Mouse (Mus musculus) midbrain, embryonic 14.5 days (tissue): ENCODE measurements at regions not wholly inside any gene's neighbourhood (a gene's known extent, or its start where the extent isn't known, plus 50 kb on each side); places are given as distances from the start of the nearest gene placed in this dataset.
A peak's percentile ranks its signal among the peaks of the same experiment; 100 is the strongest.

Experiments used
- ATAC-seq: fragments of 200-750 bp; cut with Nextera tagmentation; 2 replicates; pipeline ENCODE4 v1.8.0; 2017; ENCODE audit warnings: moderate number of reproducible peaks, moderate library complexity; ENCODE audit not compliant: low FRiP score, low TSS enrichment
- DNase-seq: peaks from one replicate; pipeline ENCODE4 v3.0.0-alpha.2; 2015
- H3K27ac ChIP-seq: fragments of 300-500 bp; sonication (generic); replicated peaks from 2 replicates; pipeline ENCODE4 v1.5.1; 2014; ENCODE audit warnings: mild to moderate bottlenecking, low read depth, low read length, moderate library complexity
- H3K27me3 ChIP-seq: fragments of 300-500 bp; sonication (generic); 2 replicates; pipeline ENCODE4 v1.6.1; 2014; ENCODE audit warnings: low read length, control low read depth, mixed read lengths; ENCODE audit not compliant: control insufficient read depth, insufficient read depth
- H3K36me3 ChIP-seq: fragments of 300-500 bp; sonication (generic); 2 replicates; pipeline ENCODE4 v1.6.1; 2014; ENCODE audit warnings: low read length, control low read depth; ENCODE audit not compliant: control insufficient read depth, insufficient read depth
- H3K4me1 ChIP-seq: fragments of 300-500 bp; sonication (generic); 2 replicates; pipeline ENCODE4 v1.6.1; 2014; ENCODE audit warnings: mild to moderate bottlenecking, antibody characterized with exemption, low read length, control low read depth; ENCODE audit not compliant: control insufficient read depth, insufficient read depth
- H3K4me2 ChIP-seq: fragments of 300-500 bp; sonication (generic); 2 replicates; pipeline ENCODE4 v1.6.1; 2014; ENCODE audit warnings: mild to moderate bottlenecking, low read length, moderate library complexity
- H3K4me3 ChIP-seq: fragments of 300-500 bp; sonication (generic); replicated peaks from 2 replicates; pipeline ENCODE4 v1.5.1; 2014; ENCODE audit warnings: low read depth, low read length
- H3K9ac ChIP-seq: fragments of 300-500 bp; sonication (generic); replicated peaks from 2 replicates; pipeline ENCODE4 v1.6.1; 2014; ENCODE audit warnings: mild to moderate bottlenecking, low read length, moderate library complexity
- H3K9me3 ChIP-seq: fragments of 300-500 bp; sonication (generic); 2 replicates; pipeline ENCODE4 v1.6.1; 2016; ENCODE audit warnings: low read length, control low read depth, mixed read lengths; ENCODE audit not compliant: control insufficient read depth
- WGBS: fragments of 180-500 bp; shearing (Covaris S2); extraction: QIAGEN DNeasy Blood & Tissue Kit; methylation state at CpG from one replicate; pipeline ENCODE4 v1.1.7; 2014; 5-methylcytosine and 5-hydroxymethylcytosine counted together

DNA sequence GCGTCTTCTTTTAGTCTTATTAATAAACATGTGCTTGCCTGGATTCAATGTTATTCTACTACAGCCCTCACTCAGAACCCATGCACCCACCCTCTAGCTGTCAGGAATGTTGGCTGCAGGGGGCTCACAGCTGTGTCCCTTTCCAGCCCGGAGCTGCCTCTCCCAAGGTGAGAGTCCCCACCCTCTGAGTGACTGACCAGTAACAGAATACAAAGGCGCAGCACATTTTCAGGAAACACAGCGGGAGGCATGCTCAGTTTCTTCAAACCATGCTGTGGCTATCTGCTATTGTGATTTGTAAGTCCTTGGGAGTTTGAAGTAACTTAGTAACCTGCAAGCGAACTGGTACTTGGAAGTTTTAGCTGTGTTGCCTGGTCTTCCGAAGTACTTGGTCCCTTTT is 93.1 kb upstream of the Gm765 start:
- Histone ChIP-seq H3K9me3 (no peaks in the 10 kb centered on the region), H3K27me3 (no peaks in the 10 kb centered on the region), H3K4me2 (peak overlapping the region; percentile 18; the same call in 1 of the 2 replicates), H3K36me3 (no peaks in the 10 kb centered on the region), H3K4me1 (peaks cover 9% of the 10 kb centered on the region; the same call in 1 of the 2 replicates), H3K27ac (no peak overlapping the region), H3K4me3 (no peak overlapping the region), H3K9ac (no peak overlapping the region)
- 18% methylated on average over 6 of the region's 6 CpGs for WGBS
- ATAC-seq (no peak), DNase-seq (no peak)

DNA sequence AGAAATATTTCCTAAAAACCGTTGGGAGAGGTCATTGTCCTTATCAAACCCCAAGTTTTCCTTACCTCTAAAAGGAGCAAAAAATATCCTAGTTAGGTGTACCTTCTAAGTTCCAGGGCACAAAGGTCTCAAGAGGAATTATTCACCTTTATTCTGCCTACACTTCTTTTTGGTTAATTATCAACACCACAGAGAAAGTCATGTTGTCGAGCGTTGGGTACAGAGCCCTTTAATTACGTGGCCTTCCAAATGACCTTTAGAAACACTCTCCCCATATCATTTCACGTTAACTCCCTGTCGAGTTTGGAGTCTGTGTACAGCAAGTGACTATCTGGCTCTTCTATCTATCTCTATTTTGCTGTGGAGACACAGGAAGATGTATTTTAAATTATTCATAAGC is 90.7 kb upstream of the Gm765 start:
- Histone ChIP-seq H3K9ac (no peak overlapping the region), H3K4me2 (no peak overlapping the region), H3K4me1 (peaks cover 9% of the 10 kb centered on the region; the same call in 1 of the 2 replicates), H3K4me3 (no peak overlapping the region), H3K36me3 (no peaks in the 10 kb centered on the region), H3K27ac (no peak overlapping the region), H3K27me3 (no peaks in the 10 kb centered on the region), H3K9me3 (no peaks in the 10 kb centered on the region)
- WGBS, result 76% methylated on average over 6 of the region's 6 CpGs
- DNase-seq (no peak), ATAC-seq (no peak)

DNA sequence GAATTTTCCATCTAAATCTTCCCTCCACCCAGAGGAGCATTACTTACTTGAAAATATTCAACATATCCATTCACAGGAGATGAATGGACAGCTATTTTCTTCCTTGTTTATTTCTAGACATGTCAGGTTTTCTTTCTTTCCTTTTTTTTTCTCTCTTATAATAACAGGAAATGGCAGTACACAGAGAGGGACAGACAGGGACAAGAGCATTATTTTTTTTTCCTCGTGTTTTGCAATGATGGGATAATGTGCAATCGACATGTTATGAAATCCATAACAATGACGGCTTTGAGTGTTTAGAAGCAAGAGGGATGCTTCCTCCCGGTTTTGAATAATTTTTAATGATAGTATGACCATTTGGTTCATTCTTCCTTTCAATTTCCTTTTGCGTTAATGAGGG is 86.6 kb upstream of the Gm765 start:
- no peak for ATAC-seq
- Histone ChIP-seq H3K4me3 (no peak overlapping the region), H3K36me3 (no peaks in the 10 kb centered on the region), H3K27me3 (no peaks in the 10 kb centered on the region), H3K27ac (no peak overlapping the region), H3K9me3 (no peaks in the 10 kb centered on the region), H3K9ac (no peak overlapping the region), H3K4me1 (0 out of 2 replicates have a peak, but pooled peaks cover 3% of the 10 kb centered on the region), H3K4me2 (no peak overlapping the region)
- WGBS, result 80% methylated on average over 5 of the region's 5 CpGs
- DNase-seq, result no peak

DNA sequence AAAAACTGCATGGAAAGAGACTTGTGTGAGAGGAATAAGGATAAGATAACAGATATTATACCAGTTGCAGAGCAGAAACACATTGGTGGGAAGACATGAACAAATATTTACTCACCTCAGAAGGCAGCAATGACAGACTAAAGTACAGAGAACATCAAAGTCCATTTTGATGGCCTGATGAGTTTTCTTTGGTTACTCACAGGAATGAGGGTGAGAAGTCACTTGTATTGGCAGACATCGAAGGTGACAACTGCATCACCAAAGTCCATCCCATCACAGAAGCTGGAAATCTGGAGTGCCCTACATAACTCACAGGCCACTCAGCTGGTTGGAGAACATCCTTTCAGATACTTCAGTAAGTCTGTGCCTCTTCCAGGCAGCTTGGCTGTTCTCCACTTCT is 60.1 kb upstream of the Gm765 start:
- Histone ChIP-seq H3K4me1 (no peaks in the 10 kb centered on the region), H3K36me3 (no peaks in the 10 kb centered on the region), H3K4me3 (no peak overlapping the region), H3K4me2 (no peak overlapping the region), H3K9me3 (no peaks in the 10 kb centered on the region), H3K27ac (no peak overlapping the region), H3K27me3 (no peaks in the 10 kb centered on the region), H3K9ac (no peak overlapping the region)
- WGBS, result 92% methylated on average over 1 of the region's 1 CpGs
- DNase-seq (no peak), ATAC-seq (no peak)

DNA sequence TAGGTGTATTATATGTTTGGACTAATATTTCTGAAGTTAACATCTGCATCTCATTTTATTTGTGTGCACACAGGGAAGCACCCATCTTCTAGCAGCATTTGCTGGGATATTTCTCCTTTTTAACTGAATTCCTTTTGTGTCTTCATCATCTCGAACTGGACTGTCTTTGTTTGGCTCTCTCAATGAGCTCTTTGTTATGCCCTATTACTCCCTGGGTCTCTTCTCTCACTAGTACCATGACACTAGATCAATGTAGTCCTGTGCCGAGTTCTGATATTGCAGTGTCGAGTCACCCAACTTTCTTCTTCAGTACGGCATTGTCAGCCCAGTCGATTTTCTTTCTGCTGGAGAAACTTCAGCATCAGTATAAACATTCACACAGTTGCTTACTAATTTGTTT is 52.0 kb upstream of the Gm765 start:
- Histone ChIP-seq H3K9me3 (no peaks in the 10 kb centered on the region), H3K27ac (no peak overlapping the region), H3K4me3 (no peak overlapping the region), H3K4me2 (no peak overlapping the region), H3K27me3 (no peaks in the 10 kb centered on the region), H3K4me1 (no peaks in the 10 kb centered on the region), H3K9ac (no peak overlapping the region), H3K36me3 (no peaks in the 10 kb centered on the region)
- 57% methylated on average over 5 of the region's 5 CpGs for WGBS
- ATAC-seq (no peak), DNase-seq (no peak)
